Mouse (Mus musculus) thymus, postnatal 25 days (tissue): ENCODE measurements around the gene Bag6.

Experiments
- DNase-seq: peaks from one replicate; pipeline ENCODE4 v3.0.0; 2022

Bag6 gene

GRCm38 (mm10) chr17:35134801-35135590 lies at the start of gene Bag6:
Bag6 (plus strand) TSS chr17:35135178.
- peak; percentile 95 for DNase-seq

GRCm38 (mm10) chr17:35085208-35085865 lies 49.6 kb upstream of the Bag6 start, which contains the start of gene Ly6g6f:
Ly6g6f (minus strand) TSS chr17:35085610.
- DNase-seq = no peak

GRCm38 (mm10) chr17:35088151-35088550 lies 46.8 kb upstream of the Bag6 start:
- DNase-seq = peak; percentile 17

GRCm38 (mm10) chr17:35088825-35089644 lies 45.9 kb upstream of the Bag6 start, which contains the start of gene Abhd16a:
Abhd16a (plus strand) TSS chr17:35089263.
- peak; percentile 95 for DNase-seq

DNA sequence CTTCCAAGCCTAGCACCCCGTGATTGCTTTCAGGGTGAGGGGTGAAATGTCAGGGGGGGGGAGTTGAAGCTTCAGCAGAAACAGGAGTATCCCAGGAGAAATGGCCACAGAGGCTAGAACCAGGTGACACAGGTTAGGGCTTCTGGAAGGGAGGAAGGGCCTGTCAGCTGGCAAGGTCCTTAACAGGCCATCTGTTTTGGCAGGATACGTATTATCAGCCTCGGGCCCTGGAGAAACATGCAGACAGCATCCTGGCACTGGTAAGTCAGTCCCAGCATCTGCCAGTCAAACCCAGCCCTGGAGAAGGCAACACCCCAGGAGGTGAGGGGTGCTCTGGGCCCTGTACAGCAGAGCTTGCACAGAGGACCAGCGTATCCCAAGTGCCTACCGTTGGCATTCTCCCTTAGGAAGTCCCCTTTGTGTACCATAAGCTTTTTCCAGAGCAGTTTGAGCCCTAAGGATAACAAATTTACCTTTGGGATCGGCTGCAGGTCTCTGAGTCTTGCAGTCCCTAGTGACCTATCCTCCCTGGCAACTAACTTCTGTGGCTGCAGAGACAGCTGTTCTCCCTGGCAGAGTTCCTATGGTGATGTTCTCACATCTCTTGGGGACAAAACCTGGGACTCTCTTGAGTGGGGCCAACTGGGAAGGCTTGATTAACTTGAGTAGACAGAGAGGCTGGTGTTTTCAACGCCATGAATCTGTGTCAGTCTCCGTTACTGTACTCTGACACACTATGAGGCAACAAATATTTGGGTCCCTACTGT lies 44.6 kb upstream of the Bag6 start:
- no peak for DNase-seq

DNA sequence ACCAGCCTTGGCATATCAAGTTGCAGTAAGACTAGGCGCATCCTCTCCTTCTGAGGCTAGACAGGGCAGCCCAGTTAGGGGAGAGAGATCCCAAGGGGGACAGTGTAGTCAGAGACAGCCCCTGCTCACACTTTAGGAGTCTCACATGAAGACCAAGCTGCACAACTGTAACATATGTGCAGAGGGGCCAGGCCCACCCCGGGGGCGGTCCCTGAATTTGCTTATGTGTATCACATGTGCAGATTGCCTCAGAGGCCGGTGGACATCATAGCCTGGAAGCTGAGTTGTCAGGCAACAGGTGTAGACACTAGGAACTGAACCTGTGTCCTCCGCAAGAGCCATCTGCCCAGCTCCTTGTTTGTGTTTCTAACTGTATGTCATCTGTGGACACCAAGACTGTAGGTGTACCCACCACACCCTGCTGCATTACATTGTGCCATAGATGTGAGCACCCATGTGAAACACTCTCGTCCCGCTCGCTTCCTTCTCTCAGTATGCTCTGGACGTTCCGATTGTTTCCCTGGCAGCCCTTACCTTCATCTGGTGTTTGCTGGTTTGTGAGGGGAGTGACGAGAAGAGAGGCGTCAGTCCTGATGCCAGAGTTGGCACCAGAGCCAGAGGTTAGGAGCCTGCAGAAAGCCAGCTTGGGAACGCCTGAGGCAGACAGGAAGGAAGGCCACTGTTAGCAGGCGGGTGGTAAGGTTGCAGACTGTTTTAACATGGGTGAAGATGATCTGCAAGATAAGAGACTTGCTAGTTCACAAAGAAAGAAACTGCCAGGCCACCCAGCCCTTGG lies 42.4 kb upstream of the Bag6 start:
- DNase-seq = no peak

GRCm38 (mm10) chr17:35094475-35095365 lies 40.3 kb upstream of the Bag6 start:
- DNase-seq = no peak

- DNase-seq = no peak
Observed at GRCm38 (mm10) chr17:35096597-35096996, 38.4 kb upstream of the Bag6 start.

GRCm38 (mm10) chr17:35097164-35097655 lies 37.8 kb upstream of the Bag6 start:
- DNase-seq = peak; percentile 35

DNA sequence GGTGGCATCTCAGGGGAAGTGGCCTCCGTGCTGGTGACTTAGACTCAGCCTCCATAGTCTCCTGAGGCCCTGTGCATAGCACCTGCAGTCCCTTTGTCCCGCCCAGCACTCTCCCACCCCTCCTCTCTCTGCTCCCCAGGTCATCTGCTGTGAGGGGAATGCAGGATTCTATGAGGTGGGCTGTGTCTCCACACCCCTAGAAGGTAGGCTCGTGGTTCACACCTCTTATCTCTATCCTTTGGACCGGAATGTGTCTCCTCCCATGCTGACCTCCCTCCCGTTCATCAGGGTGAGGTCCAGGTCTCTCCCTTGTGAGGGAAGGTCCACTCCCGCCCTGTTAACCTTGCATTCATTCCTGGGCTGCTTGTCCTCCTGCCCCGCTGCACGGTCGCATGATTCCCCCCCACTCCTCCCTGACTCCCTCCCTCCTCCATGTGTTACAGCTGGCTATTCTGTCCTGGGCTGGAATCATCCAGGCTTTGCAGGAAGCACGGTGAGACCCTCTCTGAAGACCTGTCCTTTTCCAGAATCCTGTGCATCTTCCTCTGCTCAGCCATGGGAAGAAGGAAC lies 34.7 kb upstream of the Bag6 start:
- no peak for DNase-seq

GRCm38 (mm10) chr17:35101161-35101560 lies 33.8 kb upstream of the Bag6 start:
- no peak for DNase-seq

DNA sequence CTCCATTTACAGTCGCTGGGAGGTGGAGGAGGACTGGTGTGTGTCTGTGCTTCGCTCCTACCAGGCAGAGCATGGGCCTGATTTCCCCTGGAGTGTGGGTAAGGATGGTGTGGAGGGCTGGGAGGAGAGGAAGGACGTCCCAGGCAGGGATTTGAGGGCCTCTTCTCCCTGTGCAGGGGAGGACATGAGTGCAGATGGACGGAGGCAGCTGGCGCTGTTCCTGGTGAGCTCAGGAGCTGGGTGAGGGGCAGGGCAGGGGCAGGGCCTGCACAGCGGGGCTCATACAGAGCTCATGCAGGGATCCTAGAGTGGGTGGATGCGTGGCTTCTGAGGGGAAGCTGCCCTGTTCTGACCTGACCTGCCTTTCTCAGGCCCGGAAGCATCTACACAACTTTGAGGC lies 32.7 kb upstream of the Bag6 start:
- DNase-seq = no peak

DNA sequence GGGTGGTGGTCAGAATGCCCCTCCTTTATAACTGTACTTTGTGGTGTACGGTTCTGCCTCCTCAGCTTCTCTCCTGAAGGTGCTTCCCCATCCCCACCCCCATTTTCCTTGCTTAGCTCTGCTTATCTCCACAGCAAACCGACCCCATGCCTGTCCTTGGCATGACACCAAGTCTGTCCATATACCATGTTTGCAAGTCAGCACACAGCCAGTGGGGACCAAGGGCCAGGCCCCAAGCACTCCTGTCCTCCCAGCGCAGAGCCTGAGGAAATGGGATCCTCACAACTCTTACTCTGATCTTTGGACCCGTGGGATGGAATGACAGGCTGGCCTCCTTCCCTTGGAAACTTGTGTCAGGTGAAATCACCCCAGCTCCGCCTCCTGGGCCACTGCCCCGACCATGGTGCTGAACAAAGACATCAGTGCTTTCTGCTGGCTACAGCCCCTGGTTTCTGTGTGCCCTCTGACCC lies 31.7 kb upstream of the Bag6 start:
- DNase-seq = no peak

DNA sequence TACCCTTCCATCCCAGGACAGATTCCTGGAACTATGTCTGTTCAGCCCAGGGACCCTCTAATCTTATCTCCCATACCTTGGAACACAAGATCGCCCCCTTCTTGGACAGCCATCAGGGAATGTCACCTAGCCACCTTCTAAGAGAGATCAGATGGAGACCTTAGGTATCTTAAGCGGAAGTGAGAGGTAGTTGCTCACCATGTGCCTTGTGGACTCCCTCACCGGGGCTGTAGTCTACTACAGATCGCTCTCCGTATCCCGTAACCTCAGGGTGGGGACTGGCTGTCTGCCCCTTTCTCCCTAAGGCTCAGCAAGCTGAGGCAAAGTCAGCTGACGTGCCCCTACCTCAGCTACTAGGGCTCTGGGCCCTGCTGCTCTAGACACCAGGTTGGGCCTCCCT lies 30.9 kb upstream of the Bag6 start:
- DNase-seq = no peak

DNA sequence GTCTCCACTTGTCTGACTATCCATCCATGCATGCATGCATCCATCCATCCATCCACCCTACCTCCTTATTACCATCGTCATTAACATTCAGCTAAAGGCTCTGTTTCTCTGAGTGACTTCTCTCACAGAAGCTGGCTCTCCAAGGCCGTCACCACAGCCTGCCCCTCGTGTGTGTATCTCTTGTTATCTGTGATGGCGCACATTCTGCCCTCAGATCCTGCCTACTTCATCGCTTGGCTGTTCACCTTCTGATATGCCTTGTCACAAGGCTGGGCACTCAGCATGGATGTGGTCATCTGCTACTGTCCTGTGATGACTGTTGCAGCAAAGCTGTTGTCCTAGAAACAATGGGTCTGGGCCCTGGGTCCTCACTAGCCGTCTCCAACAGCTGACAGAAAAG lies 30.2 kb upstream of the Bag6 start:
- no peak for DNase-seq

- peak; percentile 40 for DNase-seq
Observed at GRCm38 (mm10) chr17:35105740-35106389, 29.1 kb upstream of the Bag6 start.

- DNase-seq = no peak
Observed at GRCm38 (mm10) chr17:35106522-35106921, 28.5 kb upstream of the Bag6 start.

DNA sequence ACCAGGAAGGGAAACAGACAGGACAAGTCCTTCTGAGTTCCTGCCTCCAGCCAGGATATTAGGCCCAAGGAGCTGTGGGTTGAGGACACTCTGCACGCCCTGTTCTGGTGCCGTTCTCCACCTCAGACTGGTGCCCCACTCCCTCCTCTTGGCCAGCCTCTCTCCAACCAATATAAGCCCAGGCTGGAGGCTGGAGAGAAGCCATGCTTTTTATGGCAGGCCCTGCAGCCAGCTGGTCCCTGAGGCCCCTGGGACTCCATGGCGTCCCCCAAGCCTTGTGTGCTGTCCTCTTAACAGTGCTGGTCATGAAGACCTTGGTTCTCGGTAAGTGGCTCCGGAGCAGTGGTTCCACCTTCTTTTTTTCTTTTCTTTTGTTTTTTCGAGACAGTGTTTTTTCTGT lies 26.9 kb upstream of the Bag6 start, which contains the start of gene Ly6g5c:
Ly6g5c (plus strand) TSS at position 183 of the 400 bp plus-strand sequence.
- DNase-seq = no peak

DNA sequence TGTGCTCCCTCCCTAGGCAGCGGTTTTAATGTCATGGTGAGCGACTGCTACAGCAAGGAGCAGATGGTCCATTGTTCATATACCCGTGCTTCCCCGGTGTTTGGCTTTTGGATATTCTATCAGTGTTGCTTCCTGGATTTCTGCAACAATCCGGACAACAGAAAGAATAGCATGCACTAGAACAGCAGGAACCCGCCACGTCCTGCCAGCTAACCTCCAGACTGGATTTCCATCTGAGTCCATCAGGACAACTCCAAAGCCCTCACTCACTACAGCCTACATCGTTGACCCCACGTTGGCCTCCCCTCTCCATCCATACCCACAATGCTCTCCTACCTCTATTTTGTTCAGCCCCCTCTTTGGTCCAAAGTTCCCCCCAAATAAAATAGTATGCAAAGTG lies 23.2 kb upstream of the Bag6 start:
- no peak for DNase-seq
